Mouse (Mus musculus): Measurements from ENCODE around the gene Ppm1k. TPM values are rescaled to one million over a fixed set of nuclear protein-coding genes. Genes with fewer than 3 reads are reported as not detected.
"Not testable (repeated sequence)": the region's sequence is repeated elsewhere in the genome, so short reads cannot be mapped to it uniquely, and the experiment has no call there.

Ppm1k gene
- polyA plus RNA-seq, 1 experiment from 2014 or later, result 5.3 TPM

GRCm38 (mm10) chr6:57557796-57558317, 22.6 kb upstream of the Ppm1k start:
- WGBS, result 42% methylated on average over 4 of the region's 4 CpGs
- no peak for ATAC-seq (ENCODE audit: insufficient read depth, low FRiP score)
- Histone ChIP-seq H3K36me3 (ENCODE audit: control insufficient read depth, insufficient read depth, low read length) (no peaks in the 10 kb centered on the region), H3K27ac (ENCODE audit: low read length) (no peak overlapping the region), H3K4me2 (ENCODE audit: low read depth, low read length) (no peak overlapping the region), H3K4me1 (ENCODE audit: control insufficient read depth, insufficient read depth, low read length) (no peaks in the 10 kb centered on the region), H3K9me3 (replicated peaks; ENCODE audit: control insufficient read depth, low read length) (0 out of 2 replicates have a peak, but pooled peaks cover 3% of the 10 kb centered on the region), H3K27me3 (ENCODE audit: control insufficient read depth, insufficient read depth, low read length) (no peaks in the 10 kb centered on the region), H3K4me3 (replicated peaks; ENCODE audit: low read length) (no peak overlapping the region), H3K9ac (ENCODE audit: low read length) (no peak overlapping the region)

GRCm38 (mm10) chr6:57551211-57551796, 16.0 kb upstream of the Ppm1k start:
- no peak for ATAC-seq (ENCODE audit: insufficient read depth, low FRiP score)
- Histone ChIP-seq H3K27ac (ENCODE audit: low read length) (no peak overlapping the region), H3K4me3 (replicated peaks; ENCODE audit: low read length) (no peak overlapping the region), H3K4me2 (ENCODE audit: low read depth, low read length) (no peak overlapping the region), H3K4me1 (ENCODE audit: control insufficient read depth, insufficient read depth, low read length) (no peaks in the 10 kb centered on the region), H3K9ac (ENCODE audit: low read length) (no peak overlapping the region), H3K27me3 (ENCODE audit: control insufficient read depth, insufficient read depth, low read length) (no peaks in the 10 kb centered on the region), H3K36me3 (ENCODE audit: control insufficient read depth, insufficient read depth, low read length) (no peaks in the 10 kb centered on the region), H3K9me3 (replicated peaks; ENCODE audit: control insufficient read depth, low read length) (no peaks in the 10 kb centered on the region)
- WGBS, result 38% methylated on average over 3 of the region's 3 CpGs

GRCm38 (mm10) chr6:57544866-57545265, 9.6 kb upstream of the Ppm1k start:
- Histone ChIP-seq H3K4me2 (ENCODE audit: low read depth, low read length) (no peak overlapping the region), H3K4me3 (replicated peaks; ENCODE audit: low read length) (no peak overlapping the region), H3K36me3 (ENCODE audit: control insufficient read depth, insufficient read depth, low read length) (no peaks in the 10 kb centered on the region), H3K9me3 (replicated peaks; ENCODE audit: control insufficient read depth, low read length) (no peaks in the 10 kb centered on the region), H3K4me1 (ENCODE audit: control insufficient read depth, insufficient read depth, low read length) (no peaks in the 10 kb centered on the region), H3K9ac (ENCODE audit: low read length) (no peak overlapping the region), H3K27ac (ENCODE audit: low read length) (no peak overlapping the region), H3K27me3 (ENCODE audit: control insufficient read depth, insufficient read depth, low read length) (no peaks in the 10 kb centered on the region)
- WGBS, result 66% methylated on average over 2 of the region's 2 CpGs
- no peak for ATAC-seq (ENCODE audit: insufficient read depth, low FRiP score)

GRCm38 (mm10) chr6:57543591-57543990, 8.3 kb upstream of the Ppm1k start:
- H3K27me3 ChIP-seq (ENCODE audit: control insufficient read depth, insufficient read depth, low read length); ATAC-seq (ENCODE audit: insufficient read depth, low FRiP score); H3K36me3 ChIP-seq (ENCODE audit: control insufficient read depth, insufficient read depth, low read length): not testable (repeated sequence)

DNA sequence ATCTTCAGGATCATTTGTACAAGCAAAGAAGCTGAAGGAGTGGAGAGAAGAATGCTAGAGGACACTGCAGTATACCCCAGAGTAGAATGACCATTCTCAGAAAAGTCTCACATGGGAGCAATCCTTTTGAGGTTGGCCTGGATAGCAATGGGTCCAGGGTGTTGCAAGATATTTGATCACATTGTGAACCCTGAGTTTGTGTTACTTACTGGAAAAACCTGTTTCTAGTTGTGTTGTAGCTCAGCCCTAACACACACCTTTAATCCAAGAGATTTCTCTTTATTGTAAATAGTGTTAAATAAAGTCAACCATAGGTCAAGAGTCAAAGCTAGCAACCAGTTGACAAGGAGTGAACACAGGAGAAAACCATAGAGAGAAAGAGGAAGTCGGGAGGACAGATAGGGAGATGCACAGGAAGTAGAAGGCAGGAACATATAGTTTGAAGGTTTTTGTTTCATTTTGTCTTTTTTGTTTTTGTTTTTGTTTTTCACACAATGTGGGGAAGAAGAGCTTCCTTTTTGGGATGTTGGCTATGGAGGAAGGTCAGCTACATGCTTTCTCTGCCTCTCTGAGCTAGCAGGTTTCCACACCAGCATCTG, 6.6 kb upstream of the Ppm1k start:
- H3K4me2 ChIP-seq (ENCODE audit: low read depth, low read length), result no peak overlapping the region
- 55% methylated on average over 1 of the region's 1 CpGs for WGBS
- H3K4me1 ChIP-seq (ENCODE audit: control insufficient read depth, insufficient read depth, low read length), result no peaks in the 10 kb centered on the region
- no peak; the same call in 1 of the 2 replicates for ATAC-seq (ENCODE audit: insufficient read depth, low FRiP score)
- no peaks in the 10 kb centered on the region for H3K9me3 ChIP-seq (replicated peaks; ENCODE audit: control insufficient read depth, low read length)
- H3K36me3 ChIP-seq (ENCODE audit: control insufficient read depth, insufficient read depth, low read length), result no peaks in the 10 kb centered on the region
- no peaks in the 10 kb centered on the region for H3K27me3 ChIP-seq (ENCODE audit: control insufficient read depth, insufficient read depth, low read length)
- no peak overlapping the region for H3K27ac ChIP-seq (ENCODE audit: low read length)
- no peak overlapping the region for H3K9ac ChIP-seq (ENCODE audit: low read length)
- no peak overlapping the region for H3K4me3 ChIP-seq (replicated peaks; ENCODE audit: low read length)

More at GRCm38 (mm10) chr6:57543591-57543990, 8.3 kb upstream of the Ppm1k start:
- not testable (repeated sequence) for H3K4me3 ChIP-seq (replicated peaks; ENCODE audit: low read length); H3K9me3 ChIP-seq (replicated peaks; ENCODE audit: control insufficient read depth, low read length); H3K27ac ChIP-seq (ENCODE audit: low read length); H3K9ac ChIP-seq (ENCODE audit: low read length); H3K4me2 ChIP-seq (ENCODE audit: low read depth, low read length); H3K4me1 ChIP-seq (ENCODE audit: control insufficient read depth, insufficient read depth, low read length)

- H3K4me3 ChIP-seq (replicated peaks; ENCODE audit: low read length), result no peak overlapping the region
- peak; percentile 44; the same call in 1 of the 2 replicates for ATAC-seq (ENCODE audit: insufficient read depth, low FRiP score)
- no peaks in the 10 kb centered on the region for H3K9me3 ChIP-seq (replicated peaks; ENCODE audit: control insufficient read depth, low read length)
- no peaks in the 10 kb centered on the region for H3K36me3 ChIP-seq (ENCODE audit: control insufficient read depth, insufficient read depth, low read length)
- no peak overlapping the region for H3K9ac ChIP-seq (ENCODE audit: low read length)
- H3K4me1 ChIP-seq (ENCODE audit: control insufficient read depth, insufficient read depth, low read length), result no peaks in the 10 kb centered on the region
- H3K27me3 ChIP-seq (ENCODE audit: control insufficient read depth, insufficient read depth, low read length), result no peaks in the 10 kb centered on the region
- no peak overlapping the region for H3K27ac ChIP-seq (ENCODE audit: low read length)
- H3K4me2 ChIP-seq (ENCODE audit: low read depth, low read length), result no peak overlapping the region
- WGBS, result 66% methylated on average over 5 of the region's 5 CpGs
These were observed 5.8 kb upstream of the Ppm1k start for GRCm38 (mm10) chr6:57540950-57541498.

- no peak for ATAC-seq (ENCODE audit: insufficient read depth, low FRiP score)
- WGBS, result 83% methylated on average over 5 of the region's 5 CpGs
- no peak overlapping the region for H3K27ac ChIP-seq (ENCODE audit: low read length)
- H3K27me3 ChIP-seq (ENCODE audit: control insufficient read depth, insufficient read depth, low read length), result no peaks in the 10 kb centered on the region
- no peak overlapping the region for H3K4me3 ChIP-seq (replicated peaks; ENCODE audit: low read length)
- peaks cover 8% of the 10 kb centered on the region for H3K4me1 ChIP-seq (ENCODE audit: control insufficient read depth, insufficient read depth, low read length)
- no peaks in the 10 kb centered on the region for H3K36me3 ChIP-seq (ENCODE audit: control insufficient read depth, insufficient read depth, low read length)
- H3K9ac ChIP-seq (ENCODE audit: low read length), result no peak overlapping the region
- no peak overlapping the region for H3K4me2 ChIP-seq (ENCODE audit: low read depth, low read length)
- H3K9me3 ChIP-seq (replicated peaks; ENCODE audit: control insufficient read depth, low read length), result no peaks in the 10 kb centered on the region
These were observed 2.6 kb upstream of the Ppm1k start for GRCm38 (mm10) chr6:57537887-57538286.

- Histone ChIP-seq H3K4me3 (replicated peaks; ENCODE audit: low read length) (peak overlapping the region; percentile 68), H3K4me2 (ENCODE audit: low read depth, low read length) (peak overlapping the region; percentile 65), H3K27ac (ENCODE audit: low read length) (peak overlapping the region; percentile 83), H3K9me3 (replicated peaks; ENCODE audit: control insufficient read depth, low read length) (no peaks in the 10 kb centered on the region), H3K9ac (ENCODE audit: low read length) (peak overlapping the region; percentile 60), H3K36me3 (ENCODE audit: control insufficient read depth, insufficient read depth, low read length) (no peaks in the 10 kb centered on the region), H3K27me3 (ENCODE audit: control insufficient read depth, insufficient read depth, low read length) (no peaks in the 10 kb centered on the region), H3K4me1 (ENCODE audit: control insufficient read depth, insufficient read depth, low read length) (peaks cover 8% of the 10 kb centered on the region)
- 0 out of 2 replicates have a peak, but pooled peaks have one; percentile 21 for ATAC-seq (ENCODE audit: insufficient read depth, low FRiP score)
- WGBS, result 24% methylated on average over 14 of the region's 14 CpGs
These were observed 852 bp upstream of the Ppm1k start for GRCm38 (mm10) chr6:57535971-57536669.
